Mouse (Mus musculus) liver, embryonic 14.5 days (tissue): ENCODE measurements around the gene Dapk3.

Experiments
- CTCF ChIP-seq: IDR thresholded peaks from 2 replicates; pipeline ENCODE4 v1.5.1; 2016; ENCODE audit warnings: antibody characterized with exemption, low read depth, control low read depth
- EP300 ChIP-seq: IDR thresholded peaks from 2 replicates; pipeline ENCODE4 v1.6.1; 2016; ENCODE audit warnings: antibody characterized with exemption, low read depth

- TF ChIP-seq CTCF (no peak), EP300 (no peak)
Observed at GRCm38 (mm10) chr10:81143845-81144437, 38.9 kb upstream of the Dapk3 start.
